Mouse (Mus musculus): ENCODE results near the gene Zfp787.
"Not testable (repeated sequence)": the region's sequence is repeated elsewhere in the genome, so short reads cannot be mapped to it uniquely, and the experiment has no call there.

The Zfp787 gene

GRCm38 (mm10) chr7:6162172-6162571, 6.4 kb upstream of the Zfp787 start:
- no peak for DNase-seq (ENCODE audit: low read depth)

- no peak for DNase-seq (ENCODE audit: low read depth)
These were observed 5.7 kb upstream of the Zfp787 start for GRCm38 (mm10) chr7:6161541-6161940.

GRCm38 (mm10) chr7:6159604-6160003, 3.8 kb upstream of the Zfp787 start:
- no peak for DNase-seq (ENCODE audit: low read depth)

GRCm38 (mm10) chr7:6157479-6157878, 1.7 kb upstream of the Zfp787 start:
- no peak for DNase-seq (ENCODE audit: low read depth)

- no peak for DNase-seq (ENCODE audit: low read depth)
These were observed 1.2 kb upstream of the Zfp787 start for GRCm38 (mm10) chr7:6156901-6157472.

GRCm38 (mm10) chr7:6155031-6155872, 545 bp downstream of the Zfp787 start:
- no peak for DNase-seq (ENCODE audit: low read depth)

- DNase-seq (ENCODE audit: low read depth): no peak
These were observed 1.6 kb downstream of the Zfp787 start for GRCm38 (mm10) chr7:6154164-6154563.

- DNase-seq (ENCODE audit: low read depth): no peak
These were observed 2.7 kb downstream of the Zfp787 start for GRCm38 (mm10) chr7:6153131-6153530.

GRCm38 (mm10) chr7:6152036-6152435, 3.8 kb downstream of the Zfp787 start:
- DNase-seq (ENCODE audit: low read depth): no peak

GRCm38 (mm10) chr7:6151266-6151665, 4.5 kb downstream of the Zfp787 start:
- no peak for DNase-seq (ENCODE audit: low read depth)

- DNase-seq (ENCODE audit: low read depth): no peak
These were observed 8.1 kb downstream of the Zfp787 start for GRCm38 (mm10) chr7:6147688-6148087.

GRCm38 (mm10) chr7:6146982-6147325, 8.8 kb downstream of the Zfp787 start:
- DNase-seq (ENCODE audit: low read depth): no peak

- DNase-seq (ENCODE audit: low read depth): no peak
These were observed 9.4 kb downstream of the Zfp787 start for GRCm38 (mm10) chr7:6146194-6146981.

- no peak for DNase-seq (ENCODE audit: low read depth)
These were observed 10.2 kb downstream of the Zfp787 start for GRCm38 (mm10) chr7:6145423-6146188.

- no peak for DNase-seq (ENCODE audit: low read depth)
These were observed 11.7 kb downstream of the Zfp787 start for GRCm38 (mm10) chr7:6143991-6144531.

- DNase-seq (ENCODE audit: low read depth): no peak
These were observed 16.5 kb downstream of the Zfp787 start for GRCm38 (mm10) chr7:6139295-6139694.

- DNase-seq (ENCODE audit: low read depth): no peak
These were observed 19.3 kb downstream of the Zfp787 start for GRCm38 (mm10) chr7:6136497-6136896.

- DNase-seq (ENCODE audit: low read depth): no peak
These were observed 23.2 kb downstream of the Zfp787 start for GRCm38 (mm10) chr7:6132646-6133045.

GRCm38 (mm10) chr7:6130346-6130745, 25.5 kb downstream of the Zfp787 start:
- DNase-seq (ENCODE audit: low read depth): no peak

GRCm38 (mm10) chr7:6126690-6127448, 28.9 kb downstream of the Zfp787 start:
- DNase-seq (ENCODE audit: low read depth): peak; percentile 49

GRCm38 (mm10) chr7:6121128-6121527, 34.7 kb downstream of the Zfp787 start:
- not testable (repeated sequence) for DNase-seq (ENCODE audit: low read depth)
